Mouse (Mus musculus): ENCODE data around the gene Rdm1. TPM values are rescaled to one million over a fixed set of nuclear protein-coding genes. Genes with fewer than 3 reads are reported as not detected.
"Not testable (repeated sequence)": the region's sequence is repeated elsewhere in the genome, so short reads cannot be mapped to it uniquely, and the experiment has no call there.

Rdm1 gene
- total RNA-seq, 2 experiments from 2014 or later = 18.0 to 20.9 TPM

GRCm38 (mm10) chr11:101616948-101617767 is 9.8 kb upstream of the Rdm1 start:
- DNase-seq = no peak

- no peak for DNase-seq
Measured at GRCm38 (mm10) chr11:101617849-101618248, 9.1 kb upstream of the Rdm1 start.

GRCm38 (mm10) chr11:101618596-101618995 is 8.4 kb upstream of the Rdm1 start:
- no peak for DNase-seq

- DNase-seq = not testable (repeated sequence)
Measured at GRCm38 (mm10) chr11:101620022-101620655, 6.9 kb upstream of the Rdm1 start.

GRCm38 (mm10) chr11:101626649-101626994 is 373 bp upstream of the Rdm1 start:
- no peak for DNase-seq

GRCm38 (mm10) chr11:101627857-101628559 is 1.0 kb downstream of the Rdm1 start:
- peak; percentile 93 for DNase-seq

GRCm38 (mm10) chr11:101628733-101629417 is 1.9 kb downstream of the Rdm1 start:
- not testable (repeated sequence) for DNase-seq

- DNase-seq = no peak
Measured at GRCm38 (mm10) chr11:101635660-101636059, 8.7 kb downstream of the Rdm1 start.

- no peak for DNase-seq
Measured at GRCm38 (mm10) chr11:101639761-101640160, 12.8 kb downstream of the Rdm1 start.

- DNase-seq = peak; percentile 79
Measured at GRCm38 (mm10) chr11:101640857-101641709, 14.1 kb downstream of the Rdm1 start.

GRCm38 (mm10) chr11:101641710-101642642 is 15.0 kb downstream of the Rdm1 start:
- DNase-seq = not testable (repeated sequence)

GRCm38 (mm10) chr11:101642931-101643330 is 15.9 kb downstream of the Rdm1 start:
- DNase-seq = no peak

- DNase-seq = no peak
Measured at GRCm38 (mm10) chr11:101644591-101644990, 17.6 kb downstream of the Rdm1 start.

- DNase-seq = not testable (repeated sequence)
Measured at GRCm38 (mm10) chr11:101645043-101645410, 18.0 kb downstream of the Rdm1 start.

GRCm38 (mm10) chr11:101645411-101646282 is 18.7 kb downstream of the Rdm1 start:
- peak; percentile 67 for DNase-seq

GRCm38 (mm10) chr11:101646283-101646794 is 19.3 kb downstream of the Rdm1 start:
- not testable (repeated sequence) for DNase-seq

- DNase-seq = not testable (repeated sequence)
Measured at GRCm38 (mm10) chr11:101647093-101647492, 20.1 kb downstream of the Rdm1 start.

GRCm38 (mm10) chr11:101656356-101656755 is 29.4 kb downstream of the Rdm1 start:
- no peak for DNase-seq

GRCm38 (mm10) chr11:101657528-101657885 is 30.5 kb downstream of the Rdm1 start:
- DNase-seq = no peak
